Mouse (Mus musculus) liver, embryonic 15.5 days (tissue): ENCODE measurements around the gene Ppara. TPM values are rescaled to one million over a fixed set of nuclear protein-coding genes. Genes with fewer than 3 reads are reported as not detected.

ENCODE experiments used
- microRNA counts: library from miRNA; unstranded; fragments of <30 nt; microRNA quantifications from one replicate; lab custom pipeline; 2016
- microRNA-seq: library from miRNA; unstranded; fragments of <30 nt; microRNA quantifications from one replicate; pipeline ENCODE4, GENCODE M21; 2016
- polyA plus RNA-seq: library from polyadenylated mRNA; unstranded; fragments of >200 nt; fragmentation: Nextera tagmentation; extraction: Ambion mirVana; gene quantifications from 2 replicates; pipeline ENCODE4 v1.2.1, GENCODE M21; 2015

Ppara gene
- polyA plus RNA-seq, 1 experiment from 2014 or later = 23.7 TPM

MicroRNA genes within 50 kb of the gene (microRNA counts, 519-probe panel; counts per million panel counts)
- 3,861 counts per million, percentile 79 among the panel's probes with 10 or more counts for microRNA mmu-let-7b (lab: Ali Mortazavi, UCI)
- microRNA mmu-let-7c (lab: Ali Mortazavi, UCI) = 4,320 counts per million, percentile 86 among the panel's probes with 10 or more counts

Small RNA genes within 50 kb of the gene (microRNA-seq; reads per million reads assigned to microRNA genes)
- gene Mirlet7b (1,395 reads per million, percentile 80 among the genes with 10 or more reads in this experiment), gene Mirlet7c-2 (45.2 reads per million, percentile 45 among the genes with 10 or more reads in this experiment)

Other genes starting within 250 kb of the Ppara start
- not detected in 2 replicates for gene 7530416G11Rik, start 231.8 kb upstream of the Ppara start, polyA plus RNA-seq
- gene Wnt7b, start 152.5 kb upstream of the Ppara start, polyA plus RNA-seq = 0.18 and 0.21 TPM in 2 replicates
- gene Cdpf1, start 76.7 kb downstream of the Ppara start, polyA plus RNA-seq = 20.9 and 21.8 TPM in 2 replicates
- 0.08 and 0.09 TPM in 2 replicates for gene Pkdrej, start 86.8 kb downstream of the Ppara start, polyA plus RNA-seq
- 8.6 and 9.8 TPM in 2 replicates for gene Ttc38, start 97.3 kb downstream of the Ppara start, polyA plus RNA-seq
- 24.2 and 25.0 TPM in 2 replicates for gene Gtse1, start 124.8 kb downstream of the Ppara start, polyA plus RNA-seq
- gene Trmu, start 144.3 kb downstream of the Ppara start, polyA plus RNA-seq = 17.3 and 19.4 TPM in 2 replicates